Mouse (Mus musculus) bone marrow macrophage, adult 2 months (primary cell): ENCODE data around the gene Ttc33.

Source experiments
- CTCF ChIP-seq: IDR thresholded peaks from 2 replicates; pipeline ENCODE4 v1.5.1; 2012; ENCODE audit warnings: low read depth, mild to moderate bottlenecking, low read length, moderate library complexity
- POLR2A ChIP-seq: IDR thresholded peaks from 2 replicates; pipeline ENCODE4 v1.6.1; 2012; ENCODE audit warnings: mild to moderate bottlenecking, low read depth, low read length, borderline replicate concordance

GRCm38 (mm10) chr15:5243036-5243958, 58.0 kb downstream of the Ttc33 start:
- TF ChIP-seq CTCF: no peak
- TF ChIP-seq POLR2A: no peak
